Mouse (Mus musculus): Measurements from ENCODE around the gene Ushbp1. TPM values are rescaled to one million over a fixed set of nuclear protein-coding genes. Genes with fewer than 3 reads are reported as not detected.

The Ushbp1 gene
- total and polyA plus RNA-seq, 3 experiments, result not detected

GRCm38 (mm10) chr8:71388267-71388666 lies 7.3 kb downstream of the Ushbp1 start:
- dilution Hi-C loops (cut with MboI; ENCODE audit: extremely low pct_ligation_motif_present, extremely low pct_unique_long_range_greater_than_20kb, low sequenced_read_pairs), result no loop called here

DNA sequence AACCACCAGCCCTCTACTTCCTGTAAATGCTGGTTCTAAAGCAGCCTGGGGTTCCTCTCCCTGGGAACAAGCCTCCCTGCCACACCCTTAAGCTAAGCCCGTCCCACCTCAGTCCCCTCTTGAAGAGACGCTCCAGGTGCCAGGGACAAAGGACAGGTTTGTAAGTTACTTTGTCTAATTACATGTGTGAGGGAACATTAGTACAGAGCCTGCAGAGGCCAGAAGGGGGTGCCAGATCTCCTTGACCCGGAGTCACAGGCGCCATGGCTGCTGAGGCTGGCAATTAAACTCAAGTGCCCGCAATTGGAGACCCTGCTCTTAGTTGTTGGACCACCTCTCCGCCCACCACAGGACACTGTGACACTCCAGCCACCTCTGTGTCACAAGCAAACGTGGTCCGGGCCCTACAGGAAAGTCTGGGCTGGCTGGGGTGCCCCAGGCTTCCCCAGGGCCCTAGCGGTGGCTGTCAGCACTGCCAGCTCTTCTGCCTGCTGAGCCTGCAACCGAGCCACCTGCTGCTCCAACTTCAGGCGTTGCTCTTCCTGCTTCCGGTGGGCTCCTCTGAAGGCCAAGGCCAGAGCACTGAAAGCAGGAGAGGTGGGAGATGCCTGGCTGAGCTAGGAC lies 10.3 kb downstream of the Ushbp1 start:
- Histone ChIP-seq H3K36me3 (replicated peaks in 1 of 2; ENCODE audit: control insufficient read depth in 1 of 2, insufficient read depth in 1 of 2, low read length in 1 of 2) (no peaks in the 10 kb centered on the region), H3K79me2 (replicated peaks; ENCODE audit: control insufficient read depth, extremely low read depth, insufficient read depth, poor library complexity, severe bottlenecking) (no peaks in the 10 kb centered on the region), H3K4me3 (replicated peaks in 1 of 3; ENCODE audit: low read depth in 2 of 3, low read length in 2 of 3, poor library complexity in 1 of 3) (no peak overlapping the region), H3K4me1 (ENCODE audit: control insufficient read depth in 1 of 2, insufficient read depth in 2 of 2) (peaks cover 5 to 26% of the 10 kb centered on the region in 2 experiments), H3K9me3 (replicated peaks; ENCODE audit: low read length) (no peaks in the 10 kb centered on the region), H3K27me3 (replicated peaks) (no peaks in the 10 kb centered on the region), H3K9ac (ENCODE audit: insufficient read depth, low read depth) (no peak overlapping the region), H3K27ac (ENCODE audit: insufficient read depth, low read depth) (no peak overlapping the region), H3K4me2 (ENCODE audit: insufficient read depth, low read depth, poor library complexity, severe bottlenecking) (no peak overlapping the region)
- in situ Hi-C loops (cut with MboI; ENCODE audit: low pct_ligation_motif_present, low pct_unique_long_range_greater_than_20kb, low sequenced_read_pairs) (no loop called here), dilution Hi-C loops (cut with MboI; ENCODE audit: extremely low pct_ligation_motif_present, extremely low pct_unique_long_range_greater_than_20kb, low sequenced_read_pairs) (no loop called here)
- DNase-seq (ENCODE audit: extremely low read depth), result no peak
- peak; percentile 18 for TF ChIP-seq RAD21 (IDR thresholded peaks at IDR 0.05; ENCODE audit: low read depth, low read length)
- peak in 1 of 2 experiments; percentile 44; a peak in 2 of 4 replicates for TF ChIP-seq CTCF (conservative IDR thresholded peaks at IDR 0.05 in 1 of 2, IDR thresholded peaks at IDR 0.05 in 1 of 2; ENCODE audit: low read depth in 2 of 2, low read length in 2 of 2)
- TF ChIP-seq HCFC1 (IDR thresholded peaks at IDR 0.05; ENCODE audit: low read depth, low read length), result no peak
- TF ChIP-seq POLR2A (IDR thresholded peaks at IDR 0.05; ENCODE audit: low read depth, low read length), result no peak

More at GRCm38 (mm10) chr8:71388267-71388666, 7.3 kb downstream of the Ushbp1 start:
- Histone ChIP-seq H3K27me3 (replicated peaks) (no peaks in the 10 kb centered on the region), H3K36me3 (replicated peaks in 1 of 2; ENCODE audit: control insufficient read depth in 1 of 2, insufficient read depth in 1 of 2, low read length in 1 of 2) (no peaks in the 10 kb centered on the region), H3K79me2 (replicated peaks; ENCODE audit: control insufficient read depth, extremely low read depth, insufficient read depth, poor library complexity, severe bottlenecking) (no peaks in the 10 kb centered on the region), H3K4me1 (ENCODE audit: control insufficient read depth in 1 of 2, insufficient read depth in 2 of 2) (peaks cover 9 to 34% of the 10 kb centered on the region in 2 experiments), H3K4me2 (ENCODE audit: insufficient read depth, low read depth, poor library complexity, severe bottlenecking) (no peak overlapping the region), H3K9me3 (replicated peaks; ENCODE audit: low read length) (no peaks in the 10 kb centered on the region), H3K9ac (ENCODE audit: insufficient read depth, low read depth) (no peak overlapping the region), H3K4me3 (replicated peaks in 1 of 3; ENCODE audit: low read depth in 2 of 3, low read length in 2 of 3, poor library complexity in 1 of 3) (no peak overlapping the region), H3K27ac (ENCODE audit: insufficient read depth, low read depth) (no peak overlapping the region)
- no peak for DNase-seq (ENCODE audit: extremely low read depth)
- in situ Hi-C loops (cut with MboI; ENCODE audit: low pct_ligation_motif_present, low pct_unique_long_range_greater_than_20kb, low sequenced_read_pairs), result no loop called here
- TF ChIP-seq MAFK (IDR thresholded peaks at IDR 0.05; ENCODE audit: insufficient replicate concordance, low read length), result no peak
- no peak for TF ChIP-seq POLR2AphosphoS2 (IDR thresholded peaks at IDR 0.05; ENCODE audit: low read depth, low read length)
- TF ChIP-seq JUND (conservative IDR thresholded peaks at IDR 0.05; ENCODE audit: low read depth, low read length), result no peak
- TF ChIP-seq CHD2 (IDR thresholded peaks at IDR 0.05; ENCODE audit: low read length), result no peak
- TF ChIP-seq PAX5 (IDR thresholded peaks at IDR 0.05; ENCODE audit: low read length), result no peak
- no peak for TF ChIP-seq MXI1 (IDR thresholded peaks at IDR 0.05; ENCODE audit: low read depth, low read length)
- TF ChIP-seq JUN (IDR thresholded peaks at IDR 0.05; ENCODE audit: insufficient read depth, low read depth, low read length), result no peak
- TF ChIP-seq BHLHE40 (IDR thresholded peaks at IDR 0.05; ENCODE audit: low read depth, low read length), result no peak
- TF ChIP-seq CTCF (conservative IDR thresholded peaks at IDR 0.05 in 1 of 2, IDR thresholded peaks at IDR 0.05 in 1 of 2; ENCODE audit: low read depth in 2 of 2, low read length in 2 of 2), result no peak
- no peak for TF ChIP-seq HCFC1 (IDR thresholded peaks at IDR 0.05; ENCODE audit: low read depth, low read length)
- TF ChIP-seq NELFE (IDR thresholded peaks at IDR 0.05; ENCODE audit: low read depth, low read length), result no peak
- TF ChIP-seq NRF1 (IDR thresholded peaks at IDR 0.05; ENCODE audit: low read depth, low read length), result no peak
- no peak for TF ChIP-seq RAD21 (IDR thresholded peaks at IDR 0.05; ENCODE audit: low read depth, low read length)
- no peak for TF ChIP-seq RCOR1 (conservative IDR thresholded peaks at IDR 0.05; ENCODE audit: low read depth, low read length)
- no peak for TF ChIP-seq ZMIZ1 (IDR thresholded peaks at IDR 0.05; ENCODE audit: low read depth, low read length)
- no peak for TF ChIP-seq USF2 (conservative IDR thresholded peaks at IDR 0.05; ENCODE audit: low read depth, low read length)

Data from CH12.LX (cell line).